Comparison of ENCODE assay signal across 11 mouse cellular contexts in the genomic region with DNA sequence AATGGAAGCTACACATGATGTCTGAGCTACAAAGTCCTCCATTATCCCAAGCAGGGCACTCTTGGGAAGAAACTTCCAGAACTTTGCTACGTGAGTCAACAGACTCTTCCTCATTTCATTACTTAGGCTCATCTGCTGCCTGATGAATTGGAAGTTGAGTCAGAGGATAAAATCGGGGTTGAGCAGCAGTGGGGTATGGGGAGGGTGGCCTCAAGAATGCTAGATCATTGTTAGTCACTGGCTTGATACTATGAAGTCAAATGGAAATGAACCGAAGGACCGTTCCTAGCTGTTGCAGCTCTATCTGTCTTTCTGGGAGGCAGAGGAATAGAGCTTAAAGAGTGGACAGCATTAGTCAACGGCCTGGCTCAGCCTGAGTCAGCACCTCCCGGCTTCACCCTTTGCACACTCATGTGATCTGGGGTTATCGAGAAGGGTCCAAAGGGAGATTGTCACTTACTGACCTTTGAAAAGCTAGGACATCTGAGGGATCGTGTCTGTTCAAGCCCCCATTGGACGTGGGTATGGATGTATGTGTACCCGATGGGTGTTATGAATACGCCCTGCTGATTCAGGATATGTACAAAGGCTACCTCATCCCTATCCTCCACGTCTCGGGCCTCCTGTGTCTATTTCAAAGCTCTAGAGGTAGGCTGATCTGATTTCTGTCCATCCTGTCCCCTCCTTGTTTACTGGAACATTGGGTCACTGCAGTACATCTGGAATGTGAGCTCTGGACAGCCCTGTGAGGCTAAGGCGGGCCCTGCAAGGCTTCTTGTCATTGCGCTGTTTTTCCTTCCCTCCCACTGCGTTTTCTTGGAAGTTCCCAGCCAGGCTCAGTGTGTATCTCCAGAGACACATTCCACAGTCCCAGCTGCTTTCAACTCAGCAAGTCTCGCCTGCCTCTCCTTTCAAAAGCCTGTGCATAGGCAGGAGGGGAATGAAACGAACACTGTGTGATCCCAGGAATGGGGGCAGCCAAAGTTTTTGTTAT.
A peak's percentile ranks its signal among the peaks of the same experiment; 100 is the strongest.
DNase-seq lines count a peak whose midpoint lies in the region; ATAC-seq lines count a peak whose summit lies in the region.
"Had no signal": no experiment of that assay in that cellular context is flagged by ENCODE, and none has a peak within 500 bp of the region (broad histone marks: within the 10 kb centered on the region; RNA-seq: fewer than 3 reads in every experiment).

No protein-coding gene starts in this region.

- H3K27ac ChIP-seq in heart, embryonic 11.5 days (ENCODE audit: low read depth, low read length), result no peak overlapping the region
- no peak overlapping the region for H3K27ac ChIP-seq in lung, embryonic 15.5 days
- H3K27ac ChIP-seq in intestine, embryonic 15.5 days, result no peak overlapping the region
- H3K27ac ChIP-seq: heart, embryonic 15.5 days; limb, embryonic 15.5 days had no signal

- H3K9ac ChIP-seq in heart, embryonic 11.5 days (ENCODE audit: low read depth, low read length), result no peak overlapping the region
- H3K9ac ChIP-seq in lung, embryonic 15.5 days, result no peak overlapping the region
- no peak overlapping the region for H3K9ac ChIP-seq in intestine, embryonic 15.5 days
- H3K9ac ChIP-seq: heart, embryonic 15.5 days; limb, embryonic 15.5 days had no signal

- no peak overlapping the region for H3K4me2 ChIP-seq in heart, embryonic 11.5 days
- no peak overlapping the region for H3K4me2 ChIP-seq in lung, embryonic 15.5 days
- H3K4me2 ChIP-seq in intestine, embryonic 15.5 days (replicated peaks), result no peak overlapping the region
- H3K4me2 ChIP-seq: heart, embryonic 15.5 days; limb, embryonic 15.5 days had no signal

- 66% methylated on average over 18 of the region's 18 CpGs for WGBS in heart, embryonic 11.5 days (ENCODE audit: insufficient replicate concordance)
- WGBS in lung, embryonic 15.5 days, result 71% methylated on average over 18 of the region's 18 CpGs
- 75% methylated on average over 18 of the region's 18 CpGs for WGBS in intestine, embryonic 15.5 days

- H3K4me3 ChIP-seq in heart, embryonic 11.5 days (ENCODE audit: low read depth, low read length), result no peak overlapping the region
- no peak overlapping the region for H3K4me3 ChIP-seq in lung, embryonic 15.5 days
- H3K4me3 ChIP-seq in intestine, embryonic 15.5 days (replicated peaks), result no peak overlapping the region
- H3K4me3 ChIP-seq: heart, embryonic 15.5 days; limb, embryonic 15.5 days had no signal

- no peaks in the 10 kb centered on the region for H3K27me3 ChIP-seq in heart, embryonic 11.5 days (ENCODE audit: control insufficient read depth, insufficient read depth, low read length)
- no peaks in the 10 kb centered on the region for H3K27me3 ChIP-seq in lung, embryonic 15.5 days
- H3K27me3 ChIP-seq in intestine, embryonic 15.5 days (replicated peaks), result no peaks in the 10 kb centered on the region
- H3K27me3 ChIP-seq: CH12.LX; heart, embryonic 15.5 days; limb, embryonic 15.5 days had no signal

- no peaks in the 10 kb centered on the region for H3K36me3 ChIP-seq in heart, embryonic 11.5 days (ENCODE audit: control insufficient read depth, insufficient read depth, low read length)
- no peaks in the 10 kb centered on the region for H3K36me3 ChIP-seq in lung, embryonic 15.5 days
- no peaks in the 10 kb centered on the region for H3K36me3 ChIP-seq in intestine, embryonic 15.5 days
- H3K36me3 ChIP-seq: heart, embryonic 15.5 days; limb, embryonic 15.5 days had no signal

- no peaks in the 10 kb centered on the region for H3K9me3 ChIP-seq in heart, embryonic 11.5 days (replicated peaks; ENCODE audit: control insufficient read depth, low read length)
- no peaks in the 10 kb centered on the region for H3K9me3 ChIP-seq in lung, embryonic 15.5 days
- H3K9me3 ChIP-seq in intestine, embryonic 15.5 days, result no peaks in the 10 kb centered on the region
- H3K9me3 ChIP-seq: heart, embryonic 15.5 days; limb, embryonic 15.5 days had no signal

- no peaks in the 10 kb centered on the region for H3K4me1 ChIP-seq in heart, embryonic 11.5 days (ENCODE audit: control insufficient read depth, insufficient read depth, low read length)
- H3K4me1 ChIP-seq in lung, embryonic 15.5 days, result no peaks in the 10 kb centered on the region
- no peaks in the 10 kb centered on the region for H3K4me1 ChIP-seq in intestine, embryonic 15.5 days (replicated peaks)
- H3K4me1 ChIP-seq: heart, embryonic 15.5 days; limb, embryonic 15.5 days had no signal

- no peak for ATAC-seq in heart, embryonic 11.5 days (replicated peaks; ENCODE audit: insufficient number of reproducible peaks, low FRiP score, low TSS enrichment)
- peak; percentile 42; the same call in 1 of the 2 replicates for ATAC-seq in lung, embryonic 15.5 days (ENCODE audit: borderline replicate concordance, extremely low read depth, low FRiP score, low TSS enrichment)
- ATAC-seq in intestine, embryonic 15.5 days, result no peak

- DNase-seq in heart, adult 11 months, result peak; percentile 99
- DNase-seq in 3T3-L1 (ENCODE audit: low read depth, low spot score), result peak; percentile 75
- DNase-seq in gastrocnemius, postnatal 14 days, result peak; percentile 52
- no peak for DNase-seq in layer of hippocampus, postnatal 25 days (ENCODE audit: extremely low spot score in 1 of 2, low spot score in 1 of 2)
- DNase-seq in layer of hippocampus, adult 9-10 months (ENCODE audit: low spot score), result no peak

- intact Hi-C loops in gastrocnemius, postnatal 14 days (cut with DNase I; ENCODE audit: low total_unique reads), result no loop called here

Comparison
In these comparisons a context has a peak if more than half of its experiments do, and no peak if none do; other contexts are left out.
1. DNase-seq: peak in heart, adult 11 months (single experiment), 3T3-L1 (single experiment) and gastrocnemius, postnatal 14 days (single experiment); none in layer of hippocampus, postnatal 25 days (0 of 2) and layer of hippocampus, adult 9-10 months (single experiment).